Mouse (Mus musculus) CH12.LX (cell line): ENCODE data around the gene Mst1.

Experiments
- CHD2 ChIP-seq: IDR thresholded peaks from 2 replicates; pipeline ENCODE4 v1.6.1; 2011; ENCODE audit warnings: low read length, improper control_type of control experiment
- CTCF ChIP-seq, 2 experiments: IDR thresholded peaks in 1 of 2; conservative IDR thresholded peaks in 1 of 2; 2 replicates each; pipeline ENCODE4 v1.5.1; 2011 to 2012; ENCODE audit warnings: low read depth in 2 of 2, low read length in 2 of 2, improper control_type of control experiment in 1 of 2, inconsistent platforms in 1 of 2, mild to moderate bottlenecking in 1 of 2, moderate library complexity in 1 of 2
- EP300 ChIP-seq: IDR thresholded peaks from 2 replicates; pipeline ENCODE4 v1.6.1; 2011; ENCODE audit warnings: low read length, improper control_type of control experiment
- GABPA ChIP-seq: IDR thresholded peaks from 2 replicates; pipeline ENCODE4 v1.6.1; 2012; ENCODE audit warnings: low read depth, low read length, improper control_type of control experiment, inconsistent platforms; ENCODE audit not compliant: insufficient replicate concordance
- IRF4 ChIP-seq: IDR thresholded peaks from 2 replicates; pipeline ENCODE4 v1.6.1; 2014; ENCODE audit warnings: low read depth, mild to moderate bottlenecking, inconsistent platforms, low read length, improper control_type of control experiment
- MAFK ChIP-seq: IDR thresholded peaks from 2 replicates; pipeline ENCODE4 v1.6.1; 2011; ENCODE audit warnings: low read length, improper control_type of control experiment; ENCODE audit not compliant: insufficient replicate concordance
- MAX ChIP-seq: IDR thresholded peaks from 2 replicates; pipeline ENCODE4 v1.6.1; 2011; ENCODE audit warnings: low read length, improper control_type of control experiment
- MEF2A ChIP-seq: IDR thresholded peaks from 2 replicates; pipeline ENCODE4 v1.6.1; 2014; ENCODE audit warnings: low read depth, mild to moderate bottlenecking, inconsistent platforms, low read length, improper control_type of control experiment, borderline replicate concordance
- MXI1 ChIP-seq: IDR thresholded peaks from 2 replicates; pipeline ENCODE4 v1.6.1; 2011; ENCODE audit warnings: mild to moderate bottlenecking, low read depth, low read length, improper control_type of control experiment
- POLR2A ChIP-seq: IDR thresholded peaks from 2 replicates; pipeline ENCODE4 v1.6.1; 2011; ENCODE audit warnings: low read depth, mild to moderate bottlenecking, improper control_type of control experiment, low read length
- TBP ChIP-seq: conservative IDR thresholded peaks from 2 replicates; pipeline ENCODE4 v1.6.1; 2011; ENCODE audit warnings: low read depth, low read length, improper control_type of control experiment
- TCF12 ChIP-seq: IDR thresholded peaks from 2 replicates; pipeline ENCODE4 v1.6.1; 2014; ENCODE audit warnings: low read depth, mild to moderate bottlenecking, inconsistent platforms, low read length, improper control_type of control experiment
- USF1 ChIP-seq: IDR thresholded peaks from 2 replicates; pipeline ENCODE4 v1.6.1; 2014; ENCODE audit warnings: low read depth, mild to moderate bottlenecking, inconsistent platforms, low read length, improper control_type of control experiment
- ZMIZ1 ChIP-seq: IDR thresholded peaks from 2 replicates; pipeline ENCODE4 v1.6.1; 2012; ENCODE audit warnings: low read depth, mild to moderate bottlenecking, inconsistent platforms, low read length, improper control_type of control experiment

- TF ChIP-seq CTCF (conservative IDR thresholded peaks at IDR 0.05 in 1 of 2, IDR thresholded peaks at IDR 0.05 in 1 of 2; ENCODE audit: low read depth in 2 of 2, low read length in 2 of 2) (no peak), MAX (no peak), IRF4 (no peak), USF1 (no peak), MAFK (no peak), EP300 (no peak), POLR2A (no peak), GABPA (no peak), TCF12 (no peak), ZMIZ1 (no peak), TBP (no peak), CHD2 (no peak), MXI1 (no peak), MEF2A (no peak)
Measured at GRCm38 (mm10) chr9:108063361-108063760, 16.9 kb upstream of the Mst1 start.
